Mouse (Mus musculus) testis, postnatal 14 days (tissue): ENCODE data around the gene Nlrp4b.
"Not testable (repeated sequence)": the region's sequence is repeated elsewhere in the genome, so short reads cannot be mapped to it uniquely, and the experiment has no call there.

ENCODE experiments used
- DNase-seq: peaks from one replicate; pipeline ENCODE4 v3.0.0; 2021; ENCODE audit warnings: low spot score

The Nlrp4b gene

GRCm38 (mm10) chr7:10687489-10687888 is at the start of gene Nlrp4b:
Nlrp4b (plus strand) TSS chr7:10687789.
- DNase-seq: no peak

- no peak for DNase-seq
Measured at GRCm38 (mm10) chr7:10754264-10754663, 66.7 kb downstream of the Nlrp4b start, which contains the start of gene Vmn1r71. Vmn1r71 (minus strand) TSS chr7:10754364.

GRCm38 (mm10) chr7:10757551-10757950 is 70.0 kb downstream of the Nlrp4b start:
- DNase-seq: not testable (repeated sequence)
